Mouse (Mus musculus) hindbrain, postnatal 0 days (tissue): Measurements from ENCODE around the gene Celf5. TPM values are rescaled to one million over a fixed set of nuclear protein-coding genes. Genes with fewer than 3 reads are reported as not detected.
A peak's percentile ranks its signal among the peaks of the same experiment; 100 is the strongest.

Experiments
- ATAC-seq: fragments of 200-750 bp; cut with Nextera tagmentation; 2 replicates; pipeline ENCODE4 v1.8.0; 2017; ENCODE audit warnings: mild to moderate bottlenecking, moderate TSS enrichment, moderate library complexity
- DNase-seq: peaks from one replicate; pipeline ENCODE4 v3.0.0-alpha.2; 2015; ENCODE audit warnings: low spot score
- H3K27ac ChIP-seq: fragments of 300-500 bp; sonication (generic); 2 replicates; pipeline ENCODE4 v1.5.1; 2014; ENCODE audit warnings: mild to moderate bottlenecking
- H3K27me3 ChIP-seq: fragments of 300-500 bp; sonication (generic); 2 replicates; pipeline ENCODE4 v1.6.1; 2014; ENCODE audit warnings: low read length, mixed read lengths; ENCODE audit not compliant: insufficient read depth
- H3K36me3 ChIP-seq: fragments of 300-500 bp; sonication (generic); 2 replicates; pipeline ENCODE4 v1.6.1; 2014; ENCODE audit warnings: low read length, mixed read lengths; ENCODE audit not compliant: insufficient read depth
- H3K4me1 ChIP-seq: fragments of 300-500 bp; sonication (generic); 2 replicates; pipeline ENCODE4 v1.6.1; 2014; ENCODE audit warnings: antibody characterized with exemption, low read length, mixed read lengths; ENCODE audit not compliant: insufficient read depth
- H3K4me2 ChIP-seq: fragments of 300-500 bp; sonication (generic); 2 replicates; pipeline ENCODE4 v1.6.1; 2014; ENCODE audit warnings: low read depth, mild to moderate bottlenecking, low read length, moderate library complexity, mixed read lengths
- H3K4me3 ChIP-seq: fragments of 300-500 bp; sonication (generic); 2 replicates; pipeline ENCODE4 v1.5.1; 2014; ENCODE audit warnings: low read length
- H3K9ac ChIP-seq: fragments of 300-500 bp; sonication (generic); replicated peaks from 2 replicates; pipeline ENCODE4 v1.6.1; 2014; ENCODE audit warnings: mild to moderate bottlenecking, low read length, moderate library complexity, mixed read lengths
- H3K9me3 ChIP-seq: fragments of 300-500 bp; sonication (generic); 2 replicates; pipeline ENCODE4 v1.6.1; 2016; ENCODE audit warnings: low read length, mixed read lengths
- CTCF ChIP-seq: IDR thresholded peaks from 2 replicates; pipeline ENCODE4 v1.5.1; 2016; ENCODE audit warnings: antibody characterized with exemption, control low read depth, low read depth
- WGBS: fragments of 180-500 bp; shearing (Covaris S2); extraction: QIAGEN DNeasy Blood & Tissue Kit; methylation state at CpG from one replicate; pipeline ENCODE4 v1.1.7; 2014; 5-methylcytosine and 5-hydroxymethylcytosine counted together
- polyA plus RNA-seq: library from polyadenylated mRNA; unstranded; fragments of >200 nt; fragmentation: Nextera tagmentation; extraction: Ambion mirVana; gene quantifications from 2 replicates; pipeline ENCODE4 v1.2.1, GENCODE M21; 2015
- total RNA-seq: library from RNA; depleted of rRNA; stranded (reverse); fragments of >200 nt; gene quantifications from 2 replicates; pipeline ENCODE4 v1.2.3, GENCODE M21; 2014

Gene Celf5
- total and polyA plus RNA-seq, 2 experiments from 2014 or later, result 43.2 to 93.9 TPM

GRCm38 (mm10) chr10:81426897-81427296, 55.6 kb downstream of the Celf5 start:
- peak; percentile 4 for DNase-seq
- H3K27ac ChIP-seq, result no peak overlapping the region

GRCm38 (mm10) chr10:81426081-81426671, 56.3 kb downstream of the Celf5 start:
- peak; percentile 38 for DNase-seq
- H3K9me3 ChIP-seq, result no peaks in the 10 kb centered on the region
- H3K36me3 ChIP-seq, result no peaks in the 10 kb centered on the region
- ATAC-seq, result no peak
- TF ChIP-seq CTCF, result no peak
- peak overlapping the region; percentile 47 for H3K4me3 ChIP-seq
- H3K4me2 ChIP-seq, result peak overlapping the region; percentile 87
- H3K27ac ChIP-seq, result no peak overlapping the region
- WGBS, result 3% methylated on average over 15 of the region's 33 CpGs
- peak overlapping the region; percentile 52 for H3K9ac ChIP-seq
- H3K4me1 ChIP-seq, result peaks cover 9% of the 10 kb centered on the region
- no peaks in the 10 kb centered on the region for H3K27me3 ChIP-seq

More at GRCm38 (mm10) chr10:81426897-81427296, 55.6 kb downstream of the Celf5 start:
- Histone ChIP-seq H3K27me3 (no peaks in the 10 kb centered on the region), H3K4me2 (peak overlapping the region; percentile 87), H3K36me3 (no peaks in the 10 kb centered on the region), H3K9me3 (no peaks in the 10 kb centered on the region), H3K4me3 (peak overlapping the region; percentile 47), H3K4me1 (peaks cover 9% of the 10 kb centered on the region), H3K9ac (peak overlapping the region; percentile 52)
- 4% methylated on average over 25 of the region's 38 CpGs for WGBS
- TF ChIP-seq CTCF, result no peak
- no peak for ATAC-seq

DNA sequence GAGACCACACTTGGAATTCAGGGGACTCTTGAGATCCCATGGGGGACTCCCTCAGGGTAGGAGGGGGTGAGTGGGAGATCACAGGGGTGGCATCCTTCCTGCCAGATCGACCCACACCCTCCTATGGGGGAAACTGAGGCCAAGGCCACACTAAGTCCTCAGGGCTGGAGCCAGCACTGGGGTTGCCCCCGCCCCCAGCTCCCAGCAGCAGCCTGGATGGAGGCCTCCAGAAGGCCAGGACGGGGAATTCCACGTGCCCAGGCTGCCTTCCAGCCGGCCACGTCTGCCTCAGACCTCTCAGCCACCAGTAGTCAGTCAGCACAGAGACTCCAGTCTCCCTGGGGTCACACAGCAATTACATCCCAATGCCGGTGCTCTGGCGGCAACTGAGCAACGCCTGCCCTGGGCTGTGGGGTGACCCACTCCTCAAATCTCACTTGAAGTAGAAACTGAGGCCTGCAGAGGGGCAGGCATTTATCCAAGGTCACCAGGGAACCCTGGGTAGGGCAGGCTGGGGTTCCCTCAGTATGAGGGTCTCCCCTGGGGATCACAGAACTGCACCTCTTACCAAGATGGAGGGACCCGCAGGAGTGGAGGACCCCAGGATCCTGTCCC, 57.2 kb downstream of the Celf5 start:
- Histone ChIP-seq H3K27me3 (no peaks in the 10 kb centered on the region), H3K27ac (peak overlapping the region; percentile 54; the same call in 1 of the 2 replicates), H3K36me3 (no peaks in the 10 kb centered on the region), H3K4me2 (peak overlapping the region; percentile 26; the same call in 1 of the 2 replicates), H3K9me3 (no peaks in the 10 kb centered on the region), H3K9ac (no peak overlapping the region), H3K4me3 (no peak overlapping the region), H3K4me1 (peaks cover 9% of the 10 kb centered on the region)
- DNase-seq (peak; percentile 10), ATAC-seq (no peak)
- TF ChIP-seq CTCF, result no peak
- WGBS, result 28% methylated on average over 10 of the region's 10 CpGs

GRCm38 (mm10) chr10:81424246-81425051, 58.1 kb downstream of the Celf5 start:
- H3K9ac ChIP-seq, result no peak overlapping the region; the same call in 1 of the 2 replicates
- DNase-seq (peak; percentile 51), ATAC-seq (peak; percentile 9; the same call in 1 of the 2 replicates)
- peak overlapping the region; percentile 54; the same call in 1 of the 2 replicates for H3K27ac ChIP-seq
- 0 out of 2 replicates have a peak overlapping the region, but pooled peaks have one; percentile 4 for H3K4me3 ChIP-seq
- H3K4me1 ChIP-seq, result peaks cover 9% of the 10 kb centered on the region
- H3K27me3 ChIP-seq, result no peaks in the 10 kb centered on the region
- TF ChIP-seq CTCF, result no peak
- 7% methylated on average over 23 of the region's 25 CpGs for WGBS
- no peaks in the 10 kb centered on the region for H3K9me3 ChIP-seq
- H3K36me3 ChIP-seq, result no peaks in the 10 kb centered on the region
- peak overlapping the region; percentile 26 for H3K4me2 ChIP-seq

GRCm38 (mm10) chr10:81423476-81424245, 58.8 kb downstream of the Celf5 start:
- WGBS, result 84% methylated on average over 4 of the region's 4 CpGs
- TF ChIP-seq CTCF, result no peak
- Histone ChIP-seq H3K4me3 (no peak overlapping the region), H3K27me3 (no peaks in the 10 kb centered on the region), H3K9me3 (no peaks in the 10 kb centered on the region), H3K4me1 (peaks cover 10% of the 10 kb centered on the region), H3K4me2 (peak overlapping the region; percentile 26; the same call in 1 of the 2 replicates), H3K9ac (no peak overlapping the region; the same call in 1 of the 2 replicates), H3K36me3 (no peaks in the 10 kb centered on the region), H3K27ac (peak overlapping the region; percentile 54; the same call in 1 of the 2 replicates)
- DNase-seq, result peak; percentile 1
- no peak for ATAC-seq

DNA sequence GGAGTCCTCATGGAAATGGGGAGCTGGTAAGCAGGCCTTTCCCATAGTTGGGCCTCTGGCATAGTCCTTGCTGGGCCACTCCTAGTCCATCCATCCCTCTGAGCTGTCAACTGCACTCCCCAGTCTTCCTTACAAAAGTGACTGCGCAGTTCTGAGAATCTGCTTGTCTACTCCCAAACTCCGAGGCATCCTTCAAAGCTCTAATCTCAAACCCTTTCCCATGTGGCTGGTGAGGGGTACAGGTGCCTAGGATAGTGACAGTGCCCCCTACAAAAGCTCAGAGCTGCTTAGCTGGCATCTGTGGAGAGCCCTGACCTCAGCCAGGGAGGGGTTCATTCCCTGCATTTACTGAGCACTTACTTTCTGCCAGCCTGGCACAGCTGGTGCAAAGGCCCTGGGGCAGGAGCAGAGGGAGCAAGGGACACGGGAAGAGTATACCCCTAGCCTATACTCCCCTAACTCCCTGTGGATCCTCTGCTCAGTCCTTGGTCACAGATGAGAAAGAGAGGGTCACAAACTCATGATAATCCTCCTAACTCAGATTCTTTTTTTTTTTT, 59.8 kb downstream of the Celf5 start:
- 80% methylated on average over 3 of the region's 3 CpGs for WGBS
- Histone ChIP-seq H3K4me2 (no peak overlapping the region), H3K9ac (no peak overlapping the region), H3K4me1 (peaks cover 18% of the 10 kb centered on the region), H3K27me3 (no peaks in the 10 kb centered on the region), H3K36me3 (no peaks in the 10 kb centered on the region), H3K27ac (no peak overlapping the region), H3K9me3 (no peaks in the 10 kb centered on the region), H3K4me3 (no peak overlapping the region)
- ATAC-seq, result no peak
- DNase-seq, result no peak
- TF ChIP-seq CTCF, result no peak
